Mouse (Mus musculus) limb, embryonic 11.5 days (tissue): ENCODE data around the gene Gnat1. TPM values are rescaled to one million over a fixed set of nuclear protein-coding genes. Genes with fewer than 3 reads are reported as not detected.

Source experiments
- ATAC-seq: fragments of 200-750 bp; cut with Nextera tagmentation; 2 replicates; pipeline ENCODE4 v1.8.0; 2017; ENCODE audit warnings: low read depth; ENCODE audit not compliant: insufficient number of reproducible peaks, low FRiP score, low TSS enrichment
- DNase-seq: peaks from one replicate; pipeline ENCODE4 v3.0.0-alpha.2; 2015; ENCODE audit warnings: low spot score
- H3K27ac ChIP-seq: fragments of 300-500 bp; sonication (generic); replicated peaks from 2 replicates; pipeline ENCODE4 v1.5.1; 2014; ENCODE audit warnings: low read depth, mild to moderate bottlenecking, low read length
- H3K27me3 ChIP-seq: fragments of 300-500 bp; sonication (generic); 2 replicates; pipeline ENCODE4 v1.6.1; 2014; ENCODE audit warnings: mild to moderate bottlenecking, low read length, mixed read lengths; ENCODE audit not compliant: control insufficient read depth, insufficient read depth
- H3K36me3 ChIP-seq: fragments of 300-500 bp; sonication (generic); 2 replicates; pipeline ENCODE4 v1.6.1; 2014; ENCODE audit warnings: mild to moderate bottlenecking, low read length, moderate library complexity, mixed read lengths; ENCODE audit not compliant: control insufficient read depth, insufficient read depth
- H3K4me1 ChIP-seq: fragments of 300-500 bp; sonication (generic); 2 replicates; pipeline ENCODE4 v1.6.1; 2014; ENCODE audit warnings: low read length, mixed read lengths; ENCODE audit not compliant: control insufficient read depth, insufficient read depth
- H3K4me2 ChIP-seq: fragments of 300-500 bp; sonication (generic); 2 replicates; pipeline ENCODE4 v1.6.1; 2014; ENCODE audit warnings: low read depth, mild to moderate bottlenecking, moderate library complexity; ENCODE audit not compliant: severe bottlenecking
- H3K4me3 ChIP-seq: fragments of 300-500 bp; sonication (generic); 2 replicates; pipeline ENCODE4 v1.5.1; 2014; ENCODE audit warnings: low read depth, low read length
- H3K9ac ChIP-seq: fragments of 300-500 bp; sonication (generic); 2 replicates; pipeline ENCODE4 v1.6.1; 2014; ENCODE audit warnings: mild to moderate bottlenecking, low read length
- H3K9me3 ChIP-seq: fragments of 300-500 bp; sonication (generic); 2 replicates; pipeline ENCODE4 v1.6.1; 2016; ENCODE audit warnings: low read length; ENCODE audit not compliant: control insufficient read depth
- WGBS: fragments of 180-500 bp; shearing (Covaris S2); extraction: QIAGEN DNeasy Blood & Tissue Kit; methylation state at CpG from one replicate; pipeline ENCODE4 v1.1.7; 2014; 5-methylcytosine and 5-hydroxymethylcytosine counted together
- polyA plus RNA-seq: library from polyadenylated mRNA; unstranded; fragments of >200 nt; fragmentation: Nextera tagmentation; extraction: Ambion mirVana; gene quantifications from 2 replicates; pipeline ENCODE4 v1.2.1, GENCODE M21; 2014

Gnat1 gene
- polyA plus RNA-seq, 1 experiment from 2014 or later, result 1.7 TPM

GRCm38 (mm10) chr9:107641666-107642065, 37.8 kb downstream of the Gnat1 start:
- no peak for ATAC-seq
- Histone ChIP-seq H3K9me3 (no peaks in the 10 kb centered on the region), H3K4me2 (no peak overlapping the region), H3K4me1 (peaks cover 20% of the 10 kb centered on the region), H3K27me3 (no peaks in the 10 kb centered on the region), H3K9ac (0 out of 2 replicates have a peak overlapping the region, but pooled peaks have one; percentile 13), H3K27ac (no peak overlapping the region), H3K36me3 (no peaks in the 10 kb centered on the region), H3K4me3 (no peak overlapping the region)
- no peak for DNase-seq
- WGBS, result 34% methylated on average over 8 of the region's 8 CpGs

GRCm38 (mm10) chr9:107640257-107640772, 39.2 kb downstream of the Gnat1 start:
- WGBS, result 47% methylated on average over 8 of the region's 8 CpGs
- Histone ChIP-seq H3K4me2 (no peak overlapping the region), H3K27ac (no peak overlapping the region), H3K4me1 (peaks cover 25% of the 10 kb centered on the region), H3K9ac (no peak overlapping the region), H3K36me3 (no peaks in the 10 kb centered on the region), H3K27me3 (no peaks in the 10 kb centered on the region), H3K9me3 (no peaks in the 10 kb centered on the region), H3K4me3 (no peak overlapping the region)
- ATAC-seq (no peak), DNase-seq (no peak)

- Histone ChIP-seq H3K27ac (0 out of 2 replicates have a peak overlapping the region, but pooled peaks have one; percentile 14), H3K36me3 (0 out of 2 replicates have a peak, but pooled peaks cover 2% of the 10 kb centered on the region), H3K4me3 (no peak overlapping the region), H3K4me2 (0 out of 2 replicates have a peak overlapping the region, but pooled peaks have one; percentile 17), H3K9me3 (no peaks in the 10 kb centered on the region), H3K4me1 (peaks cover 30% of the 10 kb centered on the region), H3K9ac (peak overlapping the region; percentile 34; the same call in 1 of the 2 replicates), H3K27me3 (no peaks in the 10 kb centered on the region)
- peak; percentile 60 for DNase-seq
- ATAC-seq, result no peak
- 31% methylated on average over 7 of the region's 7 CpGs for WGBS
These were observed 42.4 kb downstream of the Gnat1 start for GRCm38 (mm10) chr9:107637070-107637469.

- no peaks in the 10 kb centered on the region for H3K27me3 ChIP-seq
- peaks cover 5% of the 10 kb centered on the region; the same call in 1 of the 2 replicates for H3K36me3 ChIP-seq
- H3K4me3 ChIP-seq, result peak within 1 kb of the TSS; percentile 89
- no peaks in the 10 kb centered on the region for H3K9me3 ChIP-seq
- peaks cover 46% of the 10 kb centered on the region for H3K4me1 ChIP-seq
- 2% methylated on average over 38 of the region's 38 CpGs for WGBS
- DNase-seq, result peak; percentile 94
- peak within 1 kb of the TSS; percentile 100 for H3K4me2 ChIP-seq
- peak within 1 kb of the TSS; percentile 93 for H3K9ac ChIP-seq
- ATAC-seq, result peak; percentile 94
- H3K27ac ChIP-seq, result peak within 1 kb of the TSS; percentile 84
These were observed 44.1 kb downstream of the Gnat1 start, which contains the start of gene Gnai2 for GRCm38 (mm10) chr9:107635279-107636028. Gnai2 (minus strand) TSS chr9:107635367.

- Histone ChIP-seq H3K4me3 (peak overlapping the region; percentile 89), H3K27ac (peak overlapping the region; percentile 84), H3K9ac (peak overlapping the region; percentile 93), H3K9me3 (no peaks in the 10 kb centered on the region), H3K4me1 (peaks cover 54% of the 10 kb centered on the region), H3K27me3 (no peaks in the 10 kb centered on the region), H3K36me3 (peaks cover 5% of the 10 kb centered on the region; the same call in 1 of the 2 replicates), H3K4me2 (peak overlapping the region; percentile 100)
- ATAC-seq (no peak), DNase-seq (no peak)
- WGBS, result 1% methylated on average over 35 of the region's 35 CpGs
These were observed 44.9 kb downstream of the Gnat1 start for GRCm38 (mm10) chr9:107634406-107635278.

- Histone ChIP-seq H3K4me3 (peak overlapping the region; percentile 89), H3K9me3 (no peaks in the 10 kb centered on the region), H3K9ac (peak overlapping the region; percentile 93), H3K27ac (peak overlapping the region; percentile 84), H3K4me1 (peaks cover 62% of the 10 kb centered on the region), H3K4me2 (peak overlapping the region; percentile 100), H3K36me3 (peaks cover 5% of the 10 kb centered on the region; the same call in 1 of the 2 replicates), H3K27me3 (no peaks in the 10 kb centered on the region)
- 3% methylated on average over 15 of the region's 15 CpGs for WGBS
- DNase-seq, result peak; percentile 57
- ATAC-seq, result no peak
These were observed 45.7 kb downstream of the Gnat1 start for GRCm38 (mm10) chr9:107633661-107634405.

- ATAC-seq (0 out of 2 replicates have a peak, but pooled peaks have one; percentile 12), DNase-seq (peak; percentile 80)
- peaks cover 68% of the 10 kb centered on the region for H3K4me1 ChIP-seq
- H3K27ac ChIP-seq, result peak overlapping the region; percentile 84
- no peaks in the 10 kb centered on the region for H3K27me3 ChIP-seq
- H3K9ac ChIP-seq, result peak overlapping the region; percentile 93
- H3K4me3 ChIP-seq, result peak overlapping the region; percentile 89
- peak overlapping the region; percentile 100 for H3K4me2 ChIP-seq
- WGBS, result 1% methylated on average over 33 of the region's 33 CpGs
- peaks cover 7% of the 10 kb centered on the region; the same call in 1 of the 2 replicates for H3K36me3 ChIP-seq
- H3K9me3 ChIP-seq, result no peaks in the 10 kb centered on the region
These were observed 46.3 kb downstream of the Gnat1 start for GRCm38 (mm10) chr9:107633091-107633660.
